Mouse (Mus musculus) heart, embryonic 14.5 days (tissue): ENCODE results near the gene Pes1. TPM values are rescaled to one million over a fixed set of nuclear protein-coding genes. Genes with fewer than 3 reads are reported as not detected.

ENCODE experiments used
- ATAC-seq: fragments of 200-750 bp; cut with Nextera tagmentation; 2 replicates; pipeline ENCODE4 v1.8.0; 2017; ENCODE audit warnings: low read depth, moderate TSS enrichment; ENCODE audit not compliant: insufficient number of reproducible peaks, insufficient read depth, low FRiP score
- H3K27ac ChIP-seq, 2 experiments: fragments of 200-500 bp in 1 of 2; fragments of 300-500 bp in 1 of 2; sonication (generic) in 1 of 2; replicated peaks in 1 of 2; 2 replicates each; pipeline ENCODE4 v1.5.1; 2012 to 2014; ENCODE audit warnings: low read depth in 2 of 2, low read length in 2 of 2, control low read depth in 1 of 2, mild to moderate bottlenecking in 1 of 2, mixed read lengths in 1 of 2; ENCODE audit not compliant: control insufficient read depth in 1 of 2, insufficient read depth in 1 of 2
- H3K27me3 ChIP-seq: fragments of 300-500 bp; sonication (generic); 2 replicates; pipeline ENCODE4 v1.6.1; 2014; ENCODE audit warnings: mild to moderate bottlenecking, low read length, control low read depth; ENCODE audit not compliant: control insufficient read depth, insufficient read depth
- H3K36me3 ChIP-seq: fragments of 300-500 bp; sonication (generic); 2 replicates; pipeline ENCODE4 v1.6.1; 2014; ENCODE audit warnings: mild to moderate bottlenecking, control low read depth, low read length, mixed read lengths; ENCODE audit not compliant: control insufficient read depth, insufficient read depth
- H3K4me1 ChIP-seq, 2 experiments: fragments of 200-500 bp in 1 of 2; fragments of 300-500 bp in 1 of 2; sonication (generic) in 1 of 2; 2 replicates each; pipeline ENCODE4 v1.6.1; 2012 to 2014; ENCODE audit warnings: low read length in 2 of 2, control low read depth in 1 of 2, mixed read lengths in 1 of 2; ENCODE audit not compliant: control insufficient read depth in 2 of 2, insufficient read depth in 2 of 2
- H3K4me2 ChIP-seq: fragments of 300-500 bp; sonication (generic); 2 replicates; pipeline ENCODE4 v1.6.1; 2014; ENCODE audit warnings: mild to moderate bottlenecking, low read length
- H3K4me3 ChIP-seq, 2 experiments: fragments of 200-500 bp in 1 of 2; fragments of 300-500 bp in 1 of 2; sonication (generic) in 1 of 2; 2 replicates each; pipeline ENCODE4 v1.5.1; 2012 to 2014; ENCODE audit warnings: low read length in 2 of 2, mild to moderate bottlenecking in 2 of 2, control low read depth in 1 of 2, low read depth in 1 of 2, moderate library complexity in 1 of 2; ENCODE audit not compliant: control insufficient read depth in 1 of 2, insufficient read depth in 1 of 2
- H3K9ac ChIP-seq: fragments of 300-500 bp; sonication (generic); 2 replicates; pipeline ENCODE4 v1.6.1; 2014; ENCODE audit warnings: mild to moderate bottlenecking, low read length
- H3K9me3 ChIP-seq: fragments of 300-500 bp; sonication (generic); 2 replicates; pipeline ENCODE4 v1.6.1; 2016; ENCODE audit warnings: low read length, control low read depth; ENCODE audit not compliant: control insufficient read depth
- whole genome bisulfite sequencing: fragments of 180-500 bp; shearing (Covaris S2); extraction: QIAGEN DNeasy Blood & Tissue Kit; methylation state at CpG from one replicate; pipeline ENCODE4 v1.1.7; 2014; 5-methylcytosine and 5-hydroxymethylcytosine counted together
- polyA plus RNA-seq: library from polyadenylated mRNA; unstranded; fragments of >200 nt; fragmentation: Nextera tagmentation; extraction: Ambion mirVana; gene quantifications from 2 replicates; pipeline ENCODE4 v1.2.1, GENCODE M21; 2014

Gene Pes1
- 37.7 and 41.3 TPM in 2 replicates for polyA plus RNA-seq

DNA sequence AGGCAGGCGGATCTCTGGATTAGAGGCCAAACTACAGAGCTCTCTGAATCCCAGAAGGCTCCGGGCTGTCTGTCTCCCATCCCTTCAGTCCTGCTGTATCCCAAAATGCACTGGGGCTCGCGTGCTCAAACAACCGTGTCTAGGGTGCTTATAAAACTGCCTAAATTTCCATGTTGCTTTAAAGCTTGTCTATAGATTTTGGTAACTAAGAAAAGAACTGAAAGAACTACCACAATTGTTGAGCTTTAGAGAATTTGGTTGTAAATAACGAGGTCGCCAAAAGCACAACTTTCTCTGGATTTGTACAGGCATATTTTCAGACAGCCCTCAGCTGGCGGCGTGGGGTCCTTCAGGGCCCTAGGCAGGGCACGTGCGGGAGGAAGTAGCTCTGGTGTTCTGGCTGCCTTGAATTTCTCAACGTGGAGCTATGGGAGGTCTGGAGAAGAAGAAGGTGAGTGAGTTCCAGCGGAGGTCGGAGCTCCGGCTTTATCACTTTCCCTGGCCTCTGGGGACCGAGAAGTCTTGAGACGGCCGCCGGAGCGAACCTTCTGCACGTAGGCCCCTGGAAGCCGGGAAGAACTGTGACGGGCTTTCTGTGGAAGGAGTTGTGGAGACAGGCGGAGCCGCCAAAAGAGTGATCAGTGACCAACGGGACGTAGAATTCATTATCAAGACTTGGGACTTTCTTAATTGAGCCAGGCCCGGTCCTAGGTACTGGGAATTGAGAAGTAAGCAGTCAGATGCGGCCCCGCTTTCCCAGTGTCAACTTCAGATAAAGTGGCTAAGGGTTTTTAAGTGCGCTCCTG, at the start of gene Pes1:
Pes1 (plus strand) TSS at position 366 of the 806 bp plus-strand sequence.
- Histone ChIP-seq H3K4me3 (peak within 1 kb of the TSS; percentile 64 to 74), H3K27ac (peak within 1 kb of the TSS; percentile 36 to 67; a peak in 3 of 4 replicates), H3K4me2 (peak within 1 kb of the TSS; percentile 88), H3K4me1 (peaks cover 0 to 7% of the 10 kb centered on the region in 2 experiments; a peak in 2 of 4 replicates), H3K27me3 (no peaks in the 10 kb centered on the region), H3K36me3 (peaks cover 9% of the 10 kb centered on the region), H3K9ac (peak within 1 kb of the TSS; percentile 73), H3K9me3 (no peaks in the 10 kb centered on the region)
- ATAC-seq, result peak; percentile 87
- 1% methylated on average over 31 of the region's 31 CpGs for WGBS

DNA sequence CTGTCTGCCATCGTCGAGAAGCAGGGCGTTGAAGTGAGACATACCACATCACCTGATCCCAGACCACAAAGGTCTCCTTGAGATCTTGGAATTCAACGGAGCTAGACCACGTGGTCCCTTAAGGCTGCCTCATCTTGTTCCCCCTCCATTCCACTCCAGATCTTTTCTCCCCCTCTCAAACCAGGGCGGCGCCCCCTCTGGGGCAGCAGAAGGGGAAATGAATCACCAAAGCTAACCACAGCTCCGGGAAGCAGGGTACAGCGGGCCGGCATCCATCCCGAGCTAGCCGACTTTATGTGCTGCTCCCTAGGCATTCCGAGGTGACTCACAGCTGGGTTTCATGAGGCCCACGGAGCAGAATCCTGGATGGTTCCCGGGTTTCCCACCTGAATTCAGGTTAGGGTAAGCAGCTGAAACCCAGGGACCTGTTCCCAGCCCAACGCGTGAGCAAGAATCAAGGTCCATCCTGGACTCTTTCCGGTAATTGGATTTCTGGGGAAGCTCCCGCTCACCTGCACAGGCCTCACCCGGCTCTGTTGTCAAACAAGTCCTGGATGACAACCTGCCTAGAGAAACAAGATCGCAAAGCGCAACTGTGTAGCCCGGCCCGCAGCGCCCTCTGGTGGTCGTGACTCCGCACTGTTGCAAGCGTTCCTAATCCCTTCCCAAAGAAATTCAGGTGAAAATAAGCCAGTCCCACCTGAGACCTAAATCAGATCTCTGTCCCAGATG, 49.5 kb upstream of the Pes1 start, which contains the start of gene Slc35e4:
Slc35e4 (minus strand) TSS at position 556 of the 732 bp plus-strand sequence.
- Histone ChIP-seq H3K4me3 (peak within 1 kb of the TSS; percentile 53 to 67), H3K4me2 (peak within 1 kb of the TSS; percentile 96), H3K9me3 (no peaks in the 10 kb centered on the region), H3K36me3 (peaks cover 13% of the 10 kb centered on the region), H3K27ac (peak within 1 kb of the TSS; percentile 56 to 75; a peak in 3 of 4 replicates), H3K27me3 (no peaks in the 10 kb centered on the region), H3K9ac (peak within 1 kb of the TSS; percentile 75), H3K4me1 (peaks cover 29 to 40% of the 10 kb centered on the region in 2 experiments)
- under 1% methylated on average over 28 of the region's 28 CpGs for WGBS
- ATAC-seq, result peak; percentile 55

DNA sequence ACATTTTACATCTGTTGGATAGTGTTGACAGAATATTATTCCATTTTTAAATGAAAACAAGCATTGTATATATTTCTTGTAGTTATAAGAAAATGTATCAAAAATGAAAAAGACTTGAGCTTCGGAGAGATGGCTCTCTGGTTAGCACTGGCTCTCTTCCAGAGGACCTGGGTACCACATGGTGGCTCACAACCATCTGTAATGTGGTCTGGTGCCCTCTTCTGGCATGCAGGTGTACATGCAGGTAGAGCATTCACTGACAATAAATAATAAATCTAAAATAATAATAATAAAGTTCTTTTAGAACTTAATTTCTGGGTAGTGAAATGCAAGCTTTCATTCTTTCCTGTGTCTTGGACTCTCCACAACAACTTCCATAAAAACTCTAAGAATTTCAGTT, 45.0 kb upstream of the Pes1 start:
- Histone ChIP-seq H3K27ac (no peak overlapping the region), H3K4me3 (no peak overlapping the region), H3K4me1 (peaks cover 0 to 9% of the 10 kb centered on the region in 2 experiments; a peak in 1 of 4 replicates), H3K9ac (no peak overlapping the region), H3K27me3 (no peaks in the 10 kb centered on the region), H3K9me3 (no peaks in the 10 kb centered on the region), H3K36me3 (peaks cover 41% of the 10 kb centered on the region), H3K4me2 (no peak overlapping the region)
- 58% methylated on average over 1 of the region's 1 CpGs for WGBS
- ATAC-seq, result no peak

DNA sequence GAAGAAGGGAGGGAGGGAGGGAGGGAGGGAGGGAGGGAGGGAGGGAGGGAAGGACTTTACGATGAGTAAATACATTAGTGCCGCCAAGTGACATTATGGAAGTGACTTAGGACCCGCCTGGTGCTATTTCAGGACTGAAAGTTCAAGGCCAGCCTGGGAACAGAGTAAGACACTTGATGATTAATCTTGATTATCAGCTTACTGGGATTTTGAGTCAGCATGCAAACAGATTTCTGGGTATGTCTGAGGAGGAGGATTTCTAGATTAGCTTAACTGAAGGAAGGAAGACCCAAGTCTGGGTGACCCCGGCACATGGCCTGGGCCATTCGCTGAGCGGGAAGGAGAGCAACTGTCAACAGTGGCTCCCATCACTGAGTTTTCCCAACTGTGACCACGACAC, 43.3 kb upstream of the Pes1 start:
- Histone ChIP-seq H3K9me3 (no peaks in the 10 kb centered on the region), H3K4me1 (peaks cover 0 to 7% of the 10 kb centered on the region in 2 experiments; a peak in 1 of 4 replicates), H3K9ac (no peak overlapping the region), H3K36me3 (peaks cover 55% of the 10 kb centered on the region), H3K4me2 (no peak overlapping the region), H3K4me3 (no peak overlapping the region), H3K27me3 (no peaks in the 10 kb centered on the region), H3K27ac (no peak overlapping the region)
- ATAC-seq, result no peak
- 83% methylated on average over 7 of the region's 7 CpGs for WGBS

DNA sequence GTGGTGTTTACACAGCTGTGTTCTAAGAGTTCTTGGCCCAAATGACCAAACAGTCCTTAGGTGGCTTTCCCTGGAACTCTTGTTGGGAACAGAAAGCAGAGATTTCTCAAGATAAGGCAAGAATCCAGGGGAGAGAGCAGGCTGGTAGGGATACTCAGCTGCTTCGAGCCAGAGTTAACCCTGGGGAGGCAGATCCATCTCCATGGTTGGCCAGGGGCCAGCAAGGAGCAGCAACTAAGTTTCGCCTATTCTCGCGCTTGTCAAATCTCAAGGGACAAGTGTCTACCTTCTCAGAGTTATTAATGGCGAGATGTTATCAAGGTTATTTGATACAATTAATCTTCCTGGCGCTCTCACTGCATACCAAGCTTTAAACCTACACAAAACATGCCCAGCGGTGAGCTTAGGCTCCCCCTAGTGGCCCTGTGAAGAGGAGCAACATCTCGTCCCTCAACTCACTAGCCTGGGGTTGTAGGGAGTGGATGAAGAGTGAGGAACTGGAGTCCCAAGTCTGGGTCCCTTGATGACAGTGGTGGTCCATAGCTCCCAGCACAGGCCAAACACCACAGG, 42.4 kb upstream of the Pes1 start:
- H3K4me3 ChIP-seq, result no peak overlapping the region
- H3K4me2 ChIP-seq, result no peak overlapping the region
- H3K9ac ChIP-seq, result no peak overlapping the region
- no peaks in the 10 kb centered on the region for H3K9me3 ChIP-seq
- no peaks in the 10 kb centered on the region for H3K4me1 ChIP-seq
- 22% methylated on average over 8 of the region's 8 CpGs for WGBS
- H3K27me3 ChIP-seq, result no peaks in the 10 kb centered on the region
- no peak overlapping the region for H3K27ac ChIP-seq
- no peak for ATAC-seq
- H3K36me3 ChIP-seq, result peaks cover 61% of the 10 kb centered on the region

DNA sequence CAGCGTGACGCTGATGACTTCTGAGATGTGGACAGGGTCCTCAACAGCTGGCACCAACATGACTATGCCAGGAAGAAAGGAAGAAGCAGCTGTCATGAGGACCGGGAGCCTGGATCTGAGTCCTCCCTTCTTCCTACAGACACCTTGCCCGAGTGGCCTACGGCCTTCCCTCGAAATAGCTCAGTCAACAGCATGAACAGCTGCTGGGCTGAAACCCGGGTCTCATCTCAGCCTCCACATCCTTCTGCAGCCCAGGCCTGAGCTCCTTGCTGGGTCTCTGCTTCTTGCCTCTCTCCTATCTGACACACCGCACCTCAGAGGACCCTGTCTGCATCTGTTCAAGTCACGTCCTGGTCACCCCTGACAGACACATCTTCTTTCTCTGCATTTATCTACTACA, 41.7 kb upstream of the Pes1 start:
- Histone ChIP-seq H3K4me3 (no peak overlapping the region), H3K9ac (no peak overlapping the region), H3K27me3 (no peaks in the 10 kb centered on the region), H3K9me3 (no peaks in the 10 kb centered on the region), H3K36me3 (peaks cover 64% of the 10 kb centered on the region), H3K4me2 (no peak overlapping the region), H3K4me1 (no peaks in the 10 kb centered on the region), H3K27ac (no peak overlapping the region)
- 87% methylated on average over 9 of the region's 9 CpGs for WGBS
- no peak for ATAC-seq

DNA sequence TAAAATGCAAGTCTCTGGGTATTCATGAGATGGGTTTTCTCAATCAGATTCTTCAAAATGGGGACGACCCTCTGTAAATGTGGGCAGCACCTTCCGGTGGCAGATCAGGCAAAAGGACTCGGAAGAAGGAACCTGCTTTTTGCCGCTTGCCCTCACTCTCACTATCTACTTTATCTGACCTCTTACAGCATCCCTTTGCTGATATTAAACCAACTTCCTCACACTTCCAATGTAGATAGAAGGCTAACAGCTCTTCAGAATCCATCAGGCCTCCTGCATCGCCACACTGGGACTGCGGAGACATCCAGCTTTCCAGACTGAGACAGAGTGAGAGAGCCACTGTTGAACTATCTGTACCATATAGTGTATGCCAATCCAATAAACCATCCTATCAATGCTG, 41.0 kb upstream of the Pes1 start:
- Histone ChIP-seq H3K27me3 (no peaks in the 10 kb centered on the region), H3K27ac (no peak overlapping the region), H3K4me2 (no peak overlapping the region), H3K4me1 (no peaks in the 10 kb centered on the region), H3K9ac (no peak overlapping the region), H3K9me3 (no peaks in the 10 kb centered on the region), H3K36me3 (peaks cover 63% of the 10 kb centered on the region), H3K4me3 (no peak overlapping the region)
- ATAC-seq, result no peak
- WGBS, result 94% methylated on average over 6 of the region's 6 CpGs
